Mouse (Mus musculus) olfactory bulb, adult 2 months (tissue): Measurements from ENCODE around the gene Gtf2a1l.

Experiments
- CTCF ChIP-seq: fragments of 200-500 bp; IDR thresholded peaks from 2 replicates; pipeline ENCODE4 v1.5.1; 2012; ENCODE audit warnings: low read depth, mild to moderate bottlenecking, low read length, moderate library complexity; ENCODE audit not compliant: insufficient read depth
- POLR2A ChIP-seq: fragments of 200-500 bp; IDR thresholded peaks from 2 replicates; pipeline ENCODE4 v1.6.1; 2012; ENCODE audit warnings: mild to moderate bottlenecking, low read depth, low read length, moderate library complexity; ENCODE audit not compliant: insufficient read depth

GRCm38 (mm10) chr17:88628676-88629380 is 39.6 kb upstream of the Gtf2a1l start:
- TF ChIP-seq POLR2A (no peak), CTCF (no peak)
